Mouse (Mus musculus) midbrain, postnatal 0 days (tissue): ENCODE measurements around the gene Npm1. TPM values are rescaled to one million over a fixed set of nuclear protein-coding genes. Genes with fewer than 3 reads are reported as not detected.

Experiments
- ATAC-seq: fragments of 200-750 bp; cut with Nextera tagmentation; 2 replicates; pipeline ENCODE4 v1.8.0; 2017; ENCODE audit warnings: moderate number of reproducible peaks, mild to moderate bottlenecking, moderate TSS enrichment, moderate library complexity; ENCODE audit not compliant: low FRiP score
- DNase-seq: peaks from one replicate; pipeline ENCODE4 v3.0.0-alpha.2; 2015; ENCODE audit warnings: low spot score
- H3K27ac ChIP-seq: fragments of 300-500 bp; sonication (generic); 2 replicates; pipeline ENCODE4 v1.5.1; 2014; ENCODE audit warnings: low read depth, mild to moderate bottlenecking, low read length, mixed read lengths
- H3K27me3 ChIP-seq: fragments of 300-500 bp; sonication (generic); 2 replicates; pipeline ENCODE4 v1.6.1; 2014; ENCODE audit warnings: low read length, control low read depth, mixed read lengths; ENCODE audit not compliant: insufficient read depth
- H3K36me3 ChIP-seq: fragments of 300-500 bp; sonication (generic); 2 replicates; pipeline ENCODE4 v1.6.1; 2014; ENCODE audit warnings: low read length, control low read depth, mixed read lengths; ENCODE audit not compliant: insufficient read depth
- H3K4me1 ChIP-seq: fragments of 300-500 bp; sonication (generic); 2 replicates; pipeline ENCODE4 v1.6.1; 2014; ENCODE audit warnings: mild to moderate bottlenecking, control low read depth, antibody characterized with exemption, low read length, mixed read lengths; ENCODE audit not compliant: insufficient read depth
- H3K4me2 ChIP-seq: fragments of 300-500 bp; sonication (generic); 2 replicates; pipeline ENCODE4 v1.6.1; 2014; ENCODE audit warnings: low read depth, mild to moderate bottlenecking, low read length, mixed read lengths; ENCODE audit not compliant: poor library complexity, severe bottlenecking
- H3K4me3 ChIP-seq: fragments of 300-500 bp; sonication (generic); 2 replicates; pipeline ENCODE4 v1.5.1; 2014; ENCODE audit warnings: low read depth, mild to moderate bottlenecking, low read length, moderate library complexity
- H3K9ac ChIP-seq: fragments of 300-500 bp; sonication (generic); replicated peaks from 2 replicates; pipeline ENCODE4 v1.6.1; 2014; ENCODE audit warnings: mild to moderate bottlenecking, low read length, moderate library complexity, mixed read lengths; ENCODE audit not compliant: poor library complexity, severe bottlenecking
- H3K9me3 ChIP-seq: fragments of 300-500 bp; sonication (generic); 2 replicates; pipeline ENCODE4 v1.6.1; 2016; ENCODE audit warnings: low read length, control low read depth
- CTCF ChIP-seq: IDR thresholded peaks from 2 replicates; pipeline ENCODE4 v1.5.1; 2016; ENCODE audit warnings: antibody characterized with exemption, mild to moderate bottlenecking
- WGBS: fragments of 180-500 bp; shearing (Covaris S2); extraction: QIAGEN DNeasy Blood & Tissue Kit; methylation state at CpG from one replicate; pipeline ENCODE4 v1.1.7; 2014; 5-methylcytosine and 5-hydroxymethylcytosine counted together
- polyA plus RNA-seq: library from polyadenylated mRNA; unstranded; fragments of >200 nt; fragmentation: Nextera tagmentation; extraction: Ambion mirVana; gene quantifications from 2 replicates; pipeline ENCODE4 v1.2.1, GENCODE M21; 2015
- total RNA-seq: library from RNA; depleted of rRNA; stranded (reverse); fragments of >200 nt; gene quantifications from 2 replicates; pipeline ENCODE4 v1.2.3, GENCODE M21; 2014

Gene Npm1
- total and polyA plus RNA-seq, 2 experiments from 2014 or later: 303 to 334 TPM

GRCm38 (mm10) chr11:33198351-33199116 is 35.5 kb upstream of the Npm1 start:
- DNase-seq (no peak), ATAC-seq (no peak)
- WGBS: 18% methylated on average over 22 of the region's 22 CpGs
- Histone ChIP-seq H3K36me3 (no peaks in the 10 kb centered on the region), H3K27me3 (peaks cover 83% of the 10 kb centered on the region), H3K4me3 (no peak overlapping the region), H3K27ac (no peak overlapping the region), H3K9me3 (no peaks in the 10 kb centered on the region), H3K4me1 (no peaks in the 10 kb centered on the region), H3K4me2 (no peak overlapping the region), H3K9ac (no peak overlapping the region)
- TF ChIP-seq CTCF: no peak

DNA sequence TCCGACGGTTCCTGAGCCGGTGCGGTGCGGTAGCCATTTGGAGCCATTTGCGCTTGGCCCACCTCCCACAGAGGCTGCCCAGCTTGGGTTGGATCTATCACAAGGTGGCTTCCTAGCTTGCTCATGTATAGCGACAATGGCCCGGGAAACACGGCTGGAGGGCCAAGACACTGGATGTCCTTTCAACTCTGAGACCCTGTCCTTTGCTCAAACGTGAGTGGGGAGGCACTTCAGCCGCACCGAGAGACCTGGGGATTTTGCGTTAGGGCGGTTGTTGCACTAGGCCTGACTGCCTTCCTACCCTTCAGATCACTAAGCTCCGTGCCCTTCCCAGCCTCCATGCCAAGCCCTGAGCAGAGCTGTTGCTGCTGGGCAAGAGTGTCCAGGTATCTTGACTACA is 34.7 kb upstream of the Npm1 start:
- WGBS: 10% methylated on average over 15 of the region's 15 CpGs

GRCm38 (mm10) chr11:33197133-33197514 is 34.1 kb upstream of the Npm1 start:
- ATAC-seq (no peak), DNase-seq (no peak)
- WGBS: 12% methylated on average over 13 of the region's 13 CpGs
- H3K9ac ChIP-seq: no peak overlapping the region
- H3K9me3 ChIP-seq: no peaks in the 10 kb centered on the region
- H3K36me3 ChIP-seq: no peaks in the 10 kb centered on the region
- H3K4me1 ChIP-seq: no peaks in the 10 kb centered on the region
- no peak overlapping the region for H3K4me3 ChIP-seq
- no peak for TF ChIP-seq CTCF
- H3K27me3 ChIP-seq: peaks cover 75% of the 10 kb centered on the region
- H3K27ac ChIP-seq: no peak overlapping the region
- H3K4me2 ChIP-seq: no peak overlapping the region

More for the DNA sequence above, 34.7 kb upstream of the Npm1 start:
- no peak overlapping the region for H3K4me2 ChIP-seq
- H3K36me3 ChIP-seq: no peaks in the 10 kb centered on the region
- H3K9me3 ChIP-seq: no peaks in the 10 kb centered on the region
- ATAC-seq (no peak), DNase-seq (no peak)
- peaks cover 80% of the 10 kb centered on the region for H3K27me3 ChIP-seq
- H3K4me1 ChIP-seq: no peaks in the 10 kb centered on the region
- no peak for TF ChIP-seq CTCF
- H3K27ac ChIP-seq: no peak overlapping the region
- no peak overlapping the region for H3K9ac ChIP-seq
- H3K4me3 ChIP-seq: no peak overlapping the region

- H3K27ac ChIP-seq: no peak overlapping the region
- 5% methylated on average over 24 of the region's 24 CpGs for WGBS
- H3K9ac ChIP-seq: no peak overlapping the region
- TF ChIP-seq CTCF: no peak
- no peaks in the 10 kb centered on the region for H3K9me3 ChIP-seq
- no peak for DNase-seq
- no peak overlapping the region for H3K4me2 ChIP-seq
- no peaks in the 10 kb centered on the region for H3K4me1 ChIP-seq
- H3K27me3 ChIP-seq: peaks cover 72% of the 10 kb centered on the region
- H3K36me3 ChIP-seq: no peaks in the 10 kb centered on the region
- H3K4me3 ChIP-seq: no peak overlapping the region
- ATAC-seq: no peak
Measured at GRCm38 (mm10) chr11:33196447-33197132, 33.6 kb upstream of the Npm1 start.

GRCm38 (mm10) chr11:33195531-33196446 is 32.8 kb upstream of the Npm1 start:
- H3K4me2 ChIP-seq: no peak overlapping the region
- no peak for TF ChIP-seq CTCF
- no peak overlapping the region for H3K4me3 ChIP-seq
- H3K4me1 ChIP-seq: no peaks in the 10 kb centered on the region
- H3K9ac ChIP-seq: no peak overlapping the region
- no peaks in the 10 kb centered on the region for H3K9me3 ChIP-seq
- ATAC-seq (no peak), DNase-seq (no peak)
- H3K36me3 ChIP-seq: no peaks in the 10 kb centered on the region
- WGBS: 4% methylated on average over 25 of the region's 25 CpGs
- H3K27ac ChIP-seq: no peak overlapping the region
- H3K27me3 ChIP-seq: peaks cover 66% of the 10 kb centered on the region
